Mouse (Mus musculus) lung, postnatal 0 days (tissue): ENCODE measurements around the gene Mob3a. TPM values are rescaled to one million over a fixed set of nuclear protein-coding genes. Genes with fewer than 3 reads are reported as not detected.

Source experiments
- ATAC-seq: fragments of 200-750 bp; cut with Nextera tagmentation; 2 replicates; pipeline ENCODE4 v1.8.0; 2017; ENCODE audit warnings: moderate library complexity
- DNase-seq: peaks from one replicate; pipeline ENCODE4 v3.0.0-alpha.2; 2016; ENCODE audit warnings: low spot score
- H3K27ac ChIP-seq: fragments of 300-500 bp; sonication (generic); 2 replicates; pipeline ENCODE4 v1.5.1; 2014; ENCODE audit warnings: antibody characterized with exemption, mild to moderate bottlenecking, low read length, mixed read lengths
- H3K27me3 ChIP-seq: fragments of 300-500 bp; sonication (generic); replicated peaks from 2 replicates; pipeline ENCODE4 v1.6.1; 2014; ENCODE audit warnings: low read length, mixed read lengths; ENCODE audit not compliant: insufficient read depth
- H3K36me3 ChIP-seq: fragments of 300-500 bp; sonication (generic); 2 replicates; pipeline ENCODE4 v1.6.1; 2014; ENCODE audit warnings: low read length, mixed read lengths; ENCODE audit not compliant: insufficient read depth
- H3K4me1 ChIP-seq: fragments of 300-500 bp; sonication (generic); 2 replicates; pipeline ENCODE4 v1.6.1; 2014; ENCODE audit warnings: antibody characterized with exemption, low read depth, low read length, mixed read lengths; ENCODE audit not compliant: insufficient read depth
- H3K4me2 ChIP-seq: fragments of 300-500 bp; sonication (generic); replicated peaks from 2 replicates; pipeline ENCODE4 v1.6.1; 2014; ENCODE audit warnings: low read depth, mild to moderate bottlenecking, low read length, moderate library complexity, mixed read lengths
- H3K4me3 ChIP-seq: fragments of 300-500 bp; sonication (generic); 2 replicates; pipeline ENCODE4 v1.5.1; 2014; ENCODE audit warnings: low read depth, low read length
- H3K9ac ChIP-seq: fragments of 300-500 bp; sonication (generic); replicated peaks from 2 replicates; pipeline ENCODE4 v1.6.1; 2014; ENCODE audit warnings: low read depth, mild to moderate bottlenecking
- H3K9me3 ChIP-seq: fragments of 300-500 bp; sonication (generic); 2 replicates; pipeline ENCODE4 v1.6.1; 2016; ENCODE audit warnings: low read length, mixed read lengths
- CTCF ChIP-seq: IDR thresholded peaks from 2 replicates; pipeline ENCODE4 v1.5.1; 2016; ENCODE audit warnings: antibody characterized with exemption, mild to moderate bottlenecking
- EP300 ChIP-seq: IDR thresholded peaks from 2 replicates; pipeline ENCODE4 v1.6.1; 2016; ENCODE audit warnings: antibody characterized with exemption, mild to moderate bottlenecking, control low read depth
- WGBS: fragments of 180-500 bp; shearing (Covaris S2); extraction: QIAGEN DNeasy Blood & Tissue Kit; methylation state at CpG from one replicate; pipeline ENCODE4 v1.1.7; 2014; 5-methylcytosine and 5-hydroxymethylcytosine counted together
- polyA plus RNA-seq: library from polyadenylated mRNA; unstranded; fragments of >200 nt; fragmentation: Nextera tagmentation; extraction: Ambion mirVana; gene quantifications from 2 replicates; pipeline ENCODE4 v1.2.1, GENCODE M21; 2015

Mob3a gene
- polyA plus RNA-seq, 1 experiment from 2014 or later = 32.6 TPM

DNA sequence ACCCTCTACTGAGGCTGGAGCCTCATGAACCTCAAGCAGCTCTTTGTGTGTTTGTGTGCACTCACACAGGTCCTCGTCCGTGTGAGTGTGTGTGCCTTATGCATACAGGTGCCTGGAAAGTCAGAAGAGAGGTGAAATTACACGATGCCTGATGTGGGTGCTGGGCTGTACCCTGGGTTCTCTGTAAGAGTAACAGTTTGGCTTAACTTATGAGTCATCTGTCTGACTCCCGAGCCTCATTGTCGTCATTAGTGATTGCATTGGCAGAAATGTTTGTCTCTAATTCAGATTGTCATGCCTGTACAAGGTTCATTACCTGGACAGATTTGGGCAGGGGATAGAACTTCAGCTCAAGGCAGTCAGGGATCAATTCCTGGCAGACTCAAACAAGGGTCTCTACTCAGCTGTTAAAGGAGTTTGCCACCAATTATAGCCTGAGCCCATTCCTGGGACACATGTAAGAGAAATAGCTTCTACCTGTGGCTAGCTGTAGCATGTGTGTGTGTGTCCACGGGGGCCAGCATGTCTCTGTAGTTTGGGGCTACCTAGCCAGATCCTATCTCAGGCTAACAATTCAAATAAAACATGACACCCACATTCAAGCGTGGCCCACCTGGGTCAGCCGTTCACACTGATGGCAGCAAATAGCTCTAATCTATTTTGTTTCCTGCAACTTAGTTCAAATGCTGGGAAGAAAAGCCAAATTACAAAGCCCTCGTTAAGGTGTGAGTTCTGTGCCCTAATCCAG lies 24.5 kb downstream of the Mob3a start:
- DNase-seq = peak; percentile 92
- Histone ChIP-seq H3K4me2 (peak overlapping the region; percentile 78), H3K9me3 (no peaks in the 10 kb centered on the region), H3K4me1 (peaks cover 43% of the 10 kb centered on the region), H3K27ac (peak overlapping the region; percentile 100), H3K9ac (peak overlapping the region; percentile 81), H3K27me3 (no peaks in the 10 kb centered on the region), H3K36me3 (peaks cover 6% of the 10 kb centered on the region), H3K4me3 (peak overlapping the region; percentile 47)
- 14% methylated on average over 9 of the region's 9 CpGs for WGBS
- TF ChIP-seq EP300 (peak; percentile 78), CTCF (no peak)
- ATAC-seq = peak; percentile 8

DNA sequence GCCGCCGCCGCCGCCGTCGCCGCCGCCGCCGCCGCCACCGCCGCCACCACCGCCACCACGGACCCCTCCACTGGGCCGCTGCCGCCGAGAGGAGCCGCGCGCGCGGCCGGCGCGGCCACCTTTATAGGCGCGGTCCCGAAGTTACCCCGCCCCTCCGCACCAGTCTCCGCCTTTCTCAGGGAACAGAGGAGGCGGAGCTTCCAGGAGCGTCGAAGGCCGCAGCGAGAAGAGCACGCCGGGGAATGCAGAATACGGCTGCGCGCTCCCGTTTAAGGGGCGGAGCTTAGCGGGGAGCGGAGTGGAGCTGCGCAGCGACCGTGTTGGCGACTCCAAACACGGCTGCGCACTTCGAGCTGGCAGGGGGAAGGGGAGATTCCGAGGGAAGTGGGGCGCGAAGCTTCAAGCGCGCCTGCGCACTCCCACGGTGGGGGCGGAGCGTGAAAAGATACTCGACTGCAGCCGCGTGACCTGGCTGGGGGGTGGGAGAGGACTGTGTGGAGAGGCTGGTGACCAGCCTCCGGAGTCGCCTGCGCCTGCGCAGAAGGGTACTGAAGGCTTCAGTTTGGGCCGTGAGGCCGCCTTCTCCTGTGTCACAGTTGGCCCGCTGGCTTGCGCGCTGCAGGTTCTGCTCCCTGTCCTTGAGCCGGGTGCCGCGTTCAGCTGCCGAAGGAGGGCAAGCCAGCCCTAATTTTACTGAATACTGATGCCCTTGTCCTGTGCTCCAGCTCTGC lies 25.4 kb downstream of the Mob3a start:
- DNase-seq = peak; percentile 100
- WGBS = 2% methylated on average over 46 of the region's 78 CpGs
- peak; percentile 84 for ATAC-seq
- peaks cover 15% of the 10 kb centered on the region for H3K36me3 ChIP-seq
- peaks cover 44% of the 10 kb centered on the region for H3K4me1 ChIP-seq
- no peaks in the 10 kb centered on the region for H3K27me3 ChIP-seq
- H3K9ac ChIP-seq = peak overlapping the region; percentile 98
- TF ChIP-seq CTCF (no peak), EP300 (no peak)
- H3K4me3 ChIP-seq = peak overlapping the region; percentile 82
- H3K9me3 ChIP-seq = no peaks in the 10 kb centered on the region
- H3K27ac ChIP-seq = peak overlapping the region; percentile 100
- peak overlapping the region; percentile 81 for H3K4me2 ChIP-seq

DNA sequence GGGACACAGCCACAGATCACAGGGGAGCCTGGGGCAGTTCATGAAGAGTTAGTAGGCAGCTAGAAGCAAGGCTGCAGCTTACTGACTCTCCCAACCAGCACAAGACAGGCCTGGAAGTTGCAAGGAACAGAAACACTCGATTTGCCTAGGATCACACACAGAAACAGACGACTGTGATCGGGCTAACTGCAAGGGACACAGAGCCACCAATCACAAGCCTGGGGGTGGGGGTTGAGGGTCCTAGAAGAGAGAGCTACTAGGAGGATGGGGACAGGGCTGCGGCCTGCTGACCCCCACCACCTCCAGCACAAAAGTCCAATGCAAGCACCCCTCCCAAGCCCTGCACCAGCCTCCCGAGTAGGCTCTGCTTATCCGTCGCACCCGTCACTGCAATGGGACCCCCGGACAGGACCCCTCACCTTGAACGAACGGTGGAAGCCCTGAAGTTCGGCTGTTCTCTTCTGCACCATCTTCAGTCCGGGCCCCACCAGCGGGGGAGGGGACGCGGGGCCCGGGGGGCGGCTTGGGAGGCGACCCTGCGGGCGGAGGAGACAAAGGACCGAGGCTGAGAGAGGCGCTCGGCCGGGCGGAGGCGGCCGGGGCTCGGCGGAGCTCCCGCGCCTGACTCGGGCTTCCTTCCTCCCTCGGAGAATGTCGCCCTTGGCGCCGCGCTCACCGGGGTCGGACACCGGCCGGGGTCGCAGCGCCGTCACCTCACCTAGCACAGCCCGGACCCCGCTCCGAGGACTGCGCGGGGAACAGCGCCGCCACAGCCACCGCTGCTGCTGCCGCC lies 26.2 kb downstream of the Mob3a start:
- under 1% methylated on average over 45 of the region's 54 CpGs for WGBS
- no peak for TF ChIP-seq CTCF
- no peak for TF ChIP-seq EP300
- ATAC-seq = no peak
- Histone ChIP-seq H3K27me3 (no peaks in the 10 kb centered on the region), H3K27ac (peak overlapping the region; percentile 92), H3K36me3 (peaks cover 23% of the 10 kb centered on the region), H3K4me1 (peaks cover 44% of the 10 kb centered on the region), H3K4me3 (peak overlapping the region; percentile 82), H3K9ac (peak overlapping the region; percentile 98), H3K4me2 (peak overlapping the region; percentile 81), H3K9me3 (no peaks in the 10 kb centered on the region)
- DNase-seq = no peak

DNA sequence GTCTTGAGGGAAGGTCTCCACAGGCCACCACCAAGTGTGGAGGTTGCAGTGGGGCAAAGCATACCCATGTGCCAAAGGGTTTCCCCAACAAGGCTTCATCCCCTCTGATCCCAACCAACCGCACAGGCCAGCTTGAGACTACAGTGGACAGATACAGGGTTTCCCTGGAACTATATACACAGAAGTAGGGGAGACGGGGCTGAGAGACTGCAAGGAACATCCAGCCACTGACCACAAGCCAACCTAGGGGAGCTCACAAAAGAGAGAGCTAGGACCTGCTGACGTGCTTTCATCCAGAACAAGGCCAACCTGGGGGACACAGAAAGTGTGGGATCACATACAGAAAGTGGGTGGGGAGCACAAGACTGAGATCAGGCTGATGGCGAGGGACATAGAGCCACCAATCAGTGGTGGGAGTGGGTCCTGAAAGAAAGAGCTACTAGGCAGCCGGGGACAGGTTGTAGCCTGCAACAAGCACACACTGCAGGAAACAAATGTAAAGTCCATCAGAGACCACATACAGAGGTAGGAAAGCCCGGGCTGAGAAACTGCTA lies 26.8 kb downstream of the Mob3a start:
- Histone ChIP-seq H3K9ac (peak overlapping the region; percentile 98), H3K9me3 (no peaks in the 10 kb centered on the region), H3K27me3 (no peaks in the 10 kb centered on the region), H3K27ac (peak overlapping the region; percentile 92), H3K36me3 (peaks cover 24% of the 10 kb centered on the region), H3K4me3 (peak overlapping the region; percentile 82), H3K4me1 (peaks cover 43% of the 10 kb centered on the region), H3K4me2 (peak overlapping the region; percentile 81)
- WGBS = 4% methylated on average over 6 of the region's 6 CpGs
- no peak for ATAC-seq
- TF ChIP-seq CTCF (no peak), EP300 (no peak)
- no peak for DNase-seq

DNA sequence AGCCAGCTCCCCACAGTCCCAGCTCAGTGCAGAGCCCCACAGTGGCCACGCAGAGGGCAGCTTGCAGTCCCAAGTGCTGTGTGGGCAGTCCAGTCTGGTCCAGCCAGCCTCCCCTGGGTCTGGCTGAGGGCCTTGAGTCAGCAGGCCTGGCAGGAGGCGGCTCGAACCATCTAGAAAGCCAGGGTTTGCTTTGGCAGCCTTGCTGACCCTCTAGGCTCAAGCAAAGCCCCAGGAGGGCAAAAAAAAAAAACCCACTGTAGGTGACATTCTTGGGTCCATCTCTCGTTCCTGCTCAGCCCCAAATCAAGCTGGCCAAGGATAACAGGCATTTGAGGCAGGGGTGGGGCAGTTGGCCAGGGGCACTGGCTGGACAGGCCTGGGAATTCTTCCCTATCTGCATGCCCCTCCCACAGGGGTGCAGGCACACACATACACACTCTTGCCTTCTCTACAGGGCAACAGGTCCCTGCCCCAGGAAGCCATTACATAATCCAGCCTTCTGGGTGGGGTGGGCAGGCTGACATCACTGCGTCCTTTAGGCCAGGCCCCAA lies 27.5 kb downstream of the Mob3a start:
- Histone ChIP-seq H3K4me1 (peaks cover 37% of the 10 kb centered on the region), H3K36me3 (peaks cover 31% of the 10 kb centered on the region), H3K27me3 (no peaks in the 10 kb centered on the region), H3K9ac (peak overlapping the region; percentile 98), H3K4me2 (peak overlapping the region; percentile 81), H3K27ac (peak overlapping the region; percentile 92), H3K4me3 (peak overlapping the region; percentile 82), H3K9me3 (no peaks in the 10 kb centered on the region)
- TF ChIP-seq CTCF (no peak), EP300 (no peak)
- DNase-seq = peak; percentile 62
- no peak for ATAC-seq
- 43% methylated on average over 5 of the region's 5 CpGs for WGBS
